Mouse (Mus musculus) hindbrain, embryonic 13.5 days (tissue): ENCODE measurements at regions not wholly inside any gene's neighbourhood (a gene's known extent, or its start where the extent isn't known, plus 50 kb on each side); places are given as distances from the start of the nearest gene placed in this dataset.
A peak's percentile ranks its signal among the peaks of the same experiment; 100 is the strongest.
"Not testable (repeated sequence)": the region's sequence is repeated elsewhere in the genome, so short reads cannot be mapped to it uniquely, and the experiment has no call there.

ENCODE experiments used
- ATAC-seq: fragments of 200-750 bp; cut with Nextera tagmentation; 2 replicates; pipeline ENCODE4 v1.8.0; 2017; ENCODE audit warnings: moderate TSS enrichment; ENCODE audit not compliant: low FRiP score
- H3K27ac ChIP-seq: fragments of 300-500 bp; sonication (generic); 2 replicates; pipeline ENCODE4 v1.5.1; 2015; ENCODE audit warnings: inconsistent platforms, mild to moderate bottlenecking, moderate library complexity
- H3K27me3 ChIP-seq: fragments of 300-500 bp; sonication (generic); 2 replicates; pipeline ENCODE4 v1.6.1; 2015; ENCODE audit warnings: mild to moderate bottlenecking, inconsistent platforms
- H3K36me3 ChIP-seq: fragments of 300-500 bp; sonication (generic); 2 replicates; pipeline ENCODE4 v1.6.1; 2015; ENCODE audit warnings: mild to moderate bottlenecking, inconsistent platforms
- H3K4me1 ChIP-seq: fragments of 300-500 bp; sonication (generic); replicated peaks from 2 replicates; pipeline ENCODE4 v1.6.1; 2015; ENCODE audit warnings: inconsistent platforms
- H3K4me2 ChIP-seq: fragments of 300-500 bp; sonication (generic); 2 replicates; pipeline ENCODE4 v1.6.1; 2015; ENCODE audit warnings: inconsistent platforms, mild to moderate bottlenecking, moderate library complexity
- H3K4me3 ChIP-seq: fragments of 300-500 bp; sonication (generic); 2 replicates; pipeline ENCODE4 v1.5.1; 2015; ENCODE audit warnings: mild to moderate bottlenecking, inconsistent platforms
- H3K9ac ChIP-seq: fragments of 300-500 bp; sonication (generic); 2 replicates; pipeline ENCODE4 v1.6.1; 2015; ENCODE audit warnings: mild to moderate bottlenecking, inconsistent platforms
- H3K9me3 ChIP-seq: fragments of 300-500 bp; sonication (generic); 2 replicates; pipeline ENCODE4 v1.6.1; 2016; ENCODE audit warnings: inconsistent platforms
- WGBS: fragments of 180-500 bp; shearing (Covaris S2); methylation state at CpG from one replicate; pipeline ENCODE4 v1.1.7; 2015; 5-methylcytosine and 5-hydroxymethylcytosine counted together

DNA sequence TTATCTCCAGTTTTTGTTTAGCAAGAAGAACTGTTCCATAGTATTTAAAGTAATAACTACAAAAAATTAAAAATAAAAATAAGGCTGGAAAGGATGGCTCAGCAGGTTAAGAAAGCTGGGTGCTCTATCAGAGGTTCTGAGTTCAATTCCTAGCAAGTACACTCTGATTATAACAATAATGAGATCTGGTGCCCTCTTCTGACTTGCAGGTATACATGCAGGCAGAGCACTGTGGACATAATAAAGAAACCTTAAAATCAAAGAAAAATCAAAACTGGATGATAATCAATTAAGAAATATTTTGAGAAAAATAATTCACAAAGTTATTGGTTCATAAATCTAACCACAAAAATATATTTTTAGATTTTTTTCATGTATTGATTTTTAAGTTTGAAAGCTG lies 346.7 kb upstream of the Cdh8 start:
- Histone ChIP-seq H3K27me3 (no peaks in the 10 kb centered on the region), H3K4me3 (no peak overlapping the region), H3K27ac (no peak overlapping the region), H3K4me2 (no peak overlapping the region), H3K9ac (no peak overlapping the region), H3K4me1 (no peaks in the 10 kb centered on the region), H3K36me3 (no peaks in the 10 kb centered on the region), H3K9me3 (0 out of 2 replicates have a peak, but pooled peaks cover 6% of the 10 kb centered on the region)
- ATAC-seq = no peak

GRCm38 (mm10) chr8:99736190-99736589 lies 319.9 kb upstream of the Cdh8 start:
- H3K27ac ChIP-seq = no peak overlapping the region
- H3K9me3 ChIP-seq = no peaks in the 10 kb centered on the region
- H3K27me3 ChIP-seq = no peaks in the 10 kb centered on the region
- no peak overlapping the region for H3K4me3 ChIP-seq
- no peak overlapping the region for H3K9ac ChIP-seq
- no peak overlapping the region for H3K4me2 ChIP-seq
- H3K36me3 ChIP-seq = no peaks in the 10 kb centered on the region
- 83% methylated on average over 2 of the region's 2 CpGs for WGBS
- ATAC-seq = no peak
- H3K4me1 ChIP-seq = no peaks in the 10 kb centered on the region

- Histone ChIP-seq H3K27ac (no peak overlapping the region), H3K4me1 (no peaks in the 10 kb centered on the region), H3K27me3 (no peaks in the 10 kb centered on the region), H3K36me3 (no peaks in the 10 kb centered on the region), H3K9me3 (no peaks in the 10 kb centered on the region), H3K9ac (no peak overlapping the region), H3K4me2 (no peak overlapping the region), H3K4me3 (no peak overlapping the region)
- WGBS = 77% methylated on average over 5 of the region's 5 CpGs
- ATAC-seq = no peak
Measured at GRCm38 (mm10) chr8:99724626-99725218, 308.5 kb upstream of the Cdh8 start.

DNA sequence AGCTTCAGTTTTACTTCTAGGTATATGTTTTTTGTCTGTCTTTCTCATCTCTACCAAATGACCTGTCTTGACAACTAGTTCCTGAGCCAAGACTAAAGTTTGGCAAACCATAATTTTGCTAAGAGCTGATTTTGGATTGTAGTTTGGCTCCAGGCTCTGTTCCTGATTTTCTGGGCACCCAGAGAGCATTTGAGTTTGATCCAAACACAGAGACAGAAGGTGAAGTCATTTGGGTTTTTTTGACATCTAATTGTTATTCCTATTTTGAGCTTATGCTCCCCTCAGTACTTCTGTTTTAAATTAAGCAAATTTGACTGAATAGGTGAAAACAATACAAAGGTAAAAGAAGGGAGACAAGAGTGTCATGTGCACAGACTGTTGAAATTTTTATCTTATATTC lies 302.7 kb upstream of the Cdh8 start:
- Histone ChIP-seq H3K4me3 (no peak overlapping the region), H3K9me3 (no peaks in the 10 kb centered on the region), H3K27ac (no peak overlapping the region), H3K27me3 (no peaks in the 10 kb centered on the region), H3K9ac (no peak overlapping the region), H3K36me3 (no peaks in the 10 kb centered on the region), H3K4me1 (no peaks in the 10 kb centered on the region), H3K4me2 (no peak overlapping the region)
- ATAC-seq = no peak

GRCm38 (mm10) chr8:99681673-99682072 lies 265.4 kb upstream of the Cdh8 start:
- no peak for ATAC-seq
- Histone ChIP-seq H3K27ac (no peak overlapping the region), H3K27me3 (no peaks in the 10 kb centered on the region), H3K9me3 (no peaks in the 10 kb centered on the region), H3K4me1 (no peaks in the 10 kb centered on the region; the same call in 1 of the 2 replicates), H3K9ac (no peak overlapping the region), H3K4me2 (no peak overlapping the region), H3K4me3 (no peak overlapping the region), H3K36me3 (no peaks in the 10 kb centered on the region)
- WGBS = 61% methylated on average over 3 of the region's 3 CpGs

DNA sequence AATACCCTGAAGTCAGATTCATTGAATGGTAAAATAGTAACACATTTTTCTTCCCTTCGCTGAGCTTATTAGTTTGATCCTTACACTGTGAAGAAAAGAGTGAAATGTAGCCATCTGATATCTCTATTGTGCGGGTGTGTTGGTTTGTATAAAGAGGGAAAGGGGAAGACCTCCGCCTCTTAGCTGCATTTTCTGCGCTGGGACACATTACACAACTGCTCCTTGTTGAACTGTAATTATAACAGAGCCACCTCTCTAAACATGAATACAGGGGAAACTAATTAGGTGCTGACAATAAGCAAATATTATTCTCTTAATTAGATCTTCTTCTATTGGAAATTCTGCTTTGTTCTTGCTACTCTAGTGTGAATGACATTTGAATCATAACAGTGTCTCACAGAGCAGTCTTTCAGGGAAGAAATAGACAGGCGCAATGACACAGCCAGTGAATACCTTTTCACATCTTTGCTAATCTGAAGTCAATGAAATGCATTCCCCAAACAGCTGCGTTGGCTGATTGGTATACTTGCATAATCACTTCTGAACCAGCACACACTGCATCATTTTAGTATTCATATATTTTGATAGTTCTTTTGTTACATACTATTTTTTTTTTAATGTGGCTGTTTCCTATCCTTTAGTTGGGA lies 263.1 kb upstream of the Cdh8 start:
- not testable (repeated sequence) for H3K36me3 ChIP-seq, H3K9me3 ChIP-seq, H3K4me3 ChIP-seq, H3K27me3 ChIP-seq, H3K4me1 ChIP-seq, H3K27ac ChIP-seq, H3K9ac ChIP-seq, H3K4me2 ChIP-seq
- WGBS = 52% methylated on average over 6 of the region's 6 CpGs
- peak; percentile 63; the same call in 1 of the 2 replicates for ATAC-seq

GRCm38 (mm10) chr8:99667693-99668092 lies 251.4 kb upstream of the Cdh8 start:
- H3K4me2 ChIP-seq, H3K4me1 ChIP-seq, H3K27me3 ChIP-seq, H3K4me3 ChIP-seq, H3K36me3 ChIP-seq, H3K27ac ChIP-seq, ATAC-seq, H3K9me3 ChIP-seq, H3K9ac ChIP-seq: not testable (repeated sequence)
- WGBS = 53% methylated on average over 1 of the region's 1 CpGs

DNA sequence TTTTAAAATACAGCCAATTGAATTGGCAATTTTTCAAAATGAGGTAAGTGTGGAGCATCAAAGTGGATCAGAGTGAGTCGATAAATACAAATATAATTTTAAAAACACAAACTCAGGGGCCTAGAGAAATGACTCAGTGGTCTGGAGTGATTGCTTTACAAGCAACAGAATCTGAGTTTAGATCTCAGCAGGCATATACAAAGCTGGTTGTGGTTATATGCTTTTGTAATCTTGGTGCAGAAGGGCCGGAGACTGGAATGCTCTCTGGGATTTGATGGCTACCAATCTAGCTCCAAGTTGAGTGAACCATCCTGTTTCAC lies 235.0 kb upstream of the Cdh8 start:
- Histone ChIP-seq H3K4me1 (no peaks in the 10 kb centered on the region), H3K9me3 (no peaks in the 10 kb centered on the region), H3K27ac (no peak overlapping the region), H3K27me3 (no peaks in the 10 kb centered on the region), H3K4me2 (no peak overlapping the region), H3K36me3 (no peaks in the 10 kb centered on the region), H3K4me3 (no peak overlapping the region), H3K9ac (no peak overlapping the region)
- ATAC-seq = no peak
- WGBS = 82% methylated on average over 2 of the region's 2 CpGs

GRCm38 (mm10) chr8:99650587-99651301 lies 234.5 kb upstream of the Cdh8 start:
- 73% methylated on average over 9 of the region's 9 CpGs for WGBS
- no peaks in the 10 kb centered on the region for H3K4me1 ChIP-seq
- H3K9me3 ChIP-seq = no peaks in the 10 kb centered on the region
- no peaks in the 10 kb centered on the region for H3K27me3 ChIP-seq
- no peak overlapping the region for H3K27ac ChIP-seq
- H3K9ac ChIP-seq = no peak overlapping the region
- no peak overlapping the region for H3K4me2 ChIP-seq
- no peak for ATAC-seq
- H3K36me3 ChIP-seq = no peaks in the 10 kb centered on the region
- H3K4me3 ChIP-seq = no peak overlapping the region

- no peak overlapping the region for H3K9ac ChIP-seq
- WGBS = 12% methylated on average over 3 of the region's 3 CpGs
- no peak overlapping the region for H3K27ac ChIP-seq
- no peak for ATAC-seq
- H3K27me3 ChIP-seq = no peaks in the 10 kb centered on the region
- no peaks in the 10 kb centered on the region for H3K36me3 ChIP-seq
- no peak overlapping the region for H3K4me3 ChIP-seq
- H3K4me2 ChIP-seq = no peak overlapping the region
- H3K4me1 ChIP-seq = no peaks in the 10 kb centered on the region
- H3K9me3 ChIP-seq = peaks cover 7% of the 10 kb centered on the region; the same call in 1 of the 2 replicates
Measured at GRCm38 (mm10) chr8:99640543-99640942, 224.3 kb upstream of the Cdh8 start.

- H3K4me1 ChIP-seq, H3K36me3 ChIP-seq, H3K4me3 ChIP-seq, ATAC-seq, H3K4me2 ChIP-seq, H3K9ac ChIP-seq, H3K27ac ChIP-seq, H3K27me3 ChIP-seq, H3K9me3 ChIP-seq: not testable (repeated sequence)
- 95% methylated on average over 1 of the region's 1 CpGs for WGBS
Measured at GRCm38 (mm10) chr8:99630958-99631357, 214.7 kb upstream of the Cdh8 start.

DNA sequence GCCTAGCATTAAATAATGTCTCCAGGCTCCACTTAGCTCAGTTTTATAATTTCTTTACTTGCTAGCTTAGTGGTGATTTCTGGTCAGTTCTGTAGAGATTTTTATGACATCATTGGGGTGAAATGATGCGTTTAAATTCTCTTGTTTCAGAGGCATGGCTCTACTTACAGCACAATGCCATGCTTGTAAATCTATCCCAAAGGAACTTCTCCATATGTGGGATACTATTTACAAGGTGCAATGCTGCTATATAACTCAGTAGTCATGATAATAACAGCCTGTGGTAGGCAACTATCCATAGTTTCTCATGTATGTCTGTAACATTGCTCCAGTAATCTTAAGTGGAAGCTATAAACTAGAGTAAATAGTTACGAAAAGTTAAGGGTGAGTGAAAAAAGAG lies 205.4 kb upstream of the Cdh8 start:
- ATAC-seq = no peak
- H3K36me3 ChIP-seq = no peaks in the 10 kb centered on the region
- H3K4me3 ChIP-seq = no peak overlapping the region
- no peaks in the 10 kb centered on the region for H3K4me1 ChIP-seq
- no peaks in the 10 kb centered on the region for H3K27me3 ChIP-seq
- 47% methylated on average over 2 of the region's 2 CpGs for WGBS
- no peak overlapping the region for H3K9ac ChIP-seq
- H3K9me3 ChIP-seq = no peaks in the 10 kb centered on the region
- no peak overlapping the region for H3K4me2 ChIP-seq
- no peak overlapping the region for H3K27ac ChIP-seq

DNA sequence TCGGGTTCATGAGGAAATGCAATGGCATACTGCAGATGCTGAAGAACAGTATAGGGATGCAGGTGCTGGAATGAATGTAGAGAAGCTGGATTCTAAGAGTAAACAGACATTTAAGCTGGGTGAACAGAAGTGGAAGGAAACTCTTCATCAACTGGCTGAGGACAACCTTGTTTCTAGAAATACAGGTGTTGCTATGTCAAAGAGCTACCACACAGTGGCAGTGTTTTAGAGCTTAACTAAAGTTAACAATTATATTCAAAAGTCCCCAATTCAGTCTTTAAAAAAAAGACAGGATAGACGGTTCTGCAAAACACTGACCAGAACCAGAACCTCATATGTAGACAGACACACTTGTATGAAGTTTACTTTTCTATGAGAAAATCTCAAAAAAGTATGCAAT lies 188.1 kb upstream of the Cdh8 start:
- H3K9ac ChIP-seq, H3K4me3 ChIP-seq, H3K4me1 ChIP-seq, H3K4me2 ChIP-seq, H3K9me3 ChIP-seq, H3K27me3 ChIP-seq, H3K27ac ChIP-seq, H3K36me3 ChIP-seq, ATAC-seq: not testable (repeated sequence)
- WGBS = 58% methylated on average over 2 of the region's 2 CpGs
